Mouse (Mus musculus): ENCODE data around the gene Dgke. TPM values are rescaled to one million over a fixed set of nuclear protein-coding genes. Genes with fewer than 3 reads are reported as not detected.

The Dgke gene
- polyA plus RNA-seq, 1 experiment = 8.2 TPM

DNA sequence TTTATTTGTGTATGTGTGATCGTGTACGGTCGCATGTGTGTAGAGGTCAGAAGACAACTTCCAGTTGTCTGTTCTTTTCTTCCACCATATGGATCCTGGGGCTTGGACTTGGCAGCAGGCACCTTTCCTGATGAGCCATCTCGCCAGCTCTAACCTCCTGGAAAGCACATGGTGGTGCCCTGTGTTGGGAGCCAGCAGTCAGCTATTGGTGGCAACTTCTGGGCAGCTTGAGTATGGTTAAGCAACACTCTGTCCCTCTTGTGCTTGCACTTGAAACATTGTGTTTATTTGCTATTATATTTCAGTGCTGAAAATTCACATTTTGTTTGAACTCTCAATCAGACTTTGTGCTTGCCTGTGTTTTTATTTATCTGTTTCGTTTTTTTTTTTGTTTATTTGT is 77.7 kb downstream of the Dgke start:
- TF ChIP-seq POLR2A (IDR thresholded peaks at IDR 0.05; ENCODE audit: borderline replicate concordance, extremely low read depth, low read depth, low read length) (no peak), CTCF (IDR thresholded peaks at IDR 0.05; ENCODE audit: insufficient read depth, low read length) (no peak)
- H3K4me3 ChIP-seq (replicated peaks; ENCODE audit: extremely low read depth, low read depth, low read length) = no peak overlapping the region
- DNase-seq = no peak
- peaks cover under 1% of the 10 kb centered on the region; the same call in 1 of the 2 replicates for H3K4me1 ChIP-seq (ENCODE audit: control insufficient read depth, insufficient read depth, low read length)
- 72% methylated on average over 5 of the region's 5 CpGs for WGBS

GRCm38 (mm10) chr11:88986616-88987015 is 80.0 kb downstream of the Dgke start:
- TF ChIP-seq CTCF (IDR thresholded peaks at IDR 0.05; ENCODE audit: insufficient read depth, low read length) = no peak
- Histone ChIP-seq H3K4me3 (replicated peaks; ENCODE audit: extremely low read depth, low read depth, low read length) (no peak overlapping the region), H3K4me1 (ENCODE audit: control insufficient read depth, insufficient read depth, low read length) (no peaks in the 10 kb centered on the region)
- 83% methylated on average over 10 of the region's 10 CpGs for WGBS
- DNase-seq = no peak

Other genes with a start within 250 kb of the Dgke start
- 22.3 and 32.2 TPM in 2 replicates for gene Akap1, start 202.3 kb downstream of the Dgke start, polyA plus RNA-seq (2012; rRNA removed)
- gene Scpep1, start 111.4 kb downstream of the Dgke start, polyA plus RNA-seq (2012; rRNA removed) = 17.7 and 28.1 TPM in 2 replicates
- gene Elobl, start 99.9 kb downstream of the Dgke start, polyA plus RNA-seq (2012; rRNA removed) = 0.97 and 1.3 TPM in 2 replicates
- gene Coil, start 96.6 kb downstream of the Dgke start, polyA plus RNA-seq (2012; rRNA removed) = 3.5 and 4.0 TPM in 2 replicates
- 51.5 and 52.9 TPM in 2 replicates for gene Trim25, start 67.5 kb downstream of the Dgke start, polyA plus RNA-seq (2012; rRNA removed)
- 0.76 and 1.0 TPM in 2 replicates for gene Gm525, start 7.0 kb upstream of the Dgke start, polyA plus RNA-seq (2012; rRNA removed)
- gene Nog, start 235.5 kb upstream of the Dgke start, polyA plus RNA-seq (2012; rRNA removed) = 0.49 and 0.71 TPM in 2 replicates